Mouse (Mus musculus) megakaryocyte, embryonic 14.5 days (primary cell): Measurements from ENCODE around the gene Kpnb1.

Experiments used
- FLI1 ChIP-seq: IDR thresholded peaks from 2 replicates; pipeline ENCODE4 v1.6.1; 2012; ENCODE audit warnings: low read length, inconsistent platforms, mixed read lengths
- GATA1 ChIP-seq: IDR thresholded peaks from 3 replicates; pipeline ENCODE4 v1.6.1; 2012; ENCODE audit warnings: mixed read lengths, low read length, inconsistent platforms, borderline replicate concordance

DNA sequence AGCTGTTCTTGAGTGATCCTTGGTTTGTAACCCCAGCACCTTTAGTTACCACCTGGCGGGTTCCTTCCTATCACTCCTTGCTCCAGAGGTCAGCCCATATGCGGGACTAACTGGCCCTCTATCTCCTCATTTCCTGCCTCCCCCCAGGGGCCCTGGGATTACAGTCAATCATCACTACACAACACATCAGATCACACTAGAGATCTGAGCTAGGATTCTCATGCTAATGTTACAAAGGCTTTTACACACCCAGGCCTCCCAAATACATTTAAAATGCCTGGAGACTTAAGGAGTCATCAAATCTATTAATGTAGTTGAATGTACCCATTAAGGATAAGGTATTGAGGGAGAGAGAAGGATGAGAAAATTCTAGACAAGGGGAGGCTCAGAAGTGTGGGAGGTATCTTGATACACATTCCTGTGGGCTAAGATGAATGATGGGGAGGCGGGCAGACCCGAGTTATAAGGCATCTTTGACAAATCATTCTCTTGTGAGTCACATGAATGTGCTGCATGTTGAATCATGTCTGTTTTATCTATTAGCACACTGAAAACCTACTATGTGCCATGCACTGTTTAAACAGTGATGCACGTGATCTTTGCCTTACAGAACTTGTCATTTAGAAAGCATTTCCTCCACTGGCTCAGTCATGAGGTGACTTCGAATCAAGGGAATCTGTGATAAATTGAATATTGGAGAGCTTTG is 4.4 kb upstream of the Kpnb1 start:
- TF ChIP-seq GATA1 (no peak), FLI1 (no peak)
